Mouse (Mus musculus) testis, adult 2 months (tissue): ENCODE data around the gene Cd5. TPM values are rescaled to one million over a fixed set of nuclear protein-coding genes. Genes with fewer than 3 reads are reported as not detected.

Experiments
- H3K27ac ChIP-seq: fragments of 200-500 bp; 2 replicates; pipeline ENCODE4 v1.5.1; 2012; ENCODE audit warnings: low read depth, low read length; ENCODE audit not compliant: control insufficient read depth, insufficient read depth
- H3K27me3 ChIP-seq: fragments of 200-500 bp; 2 replicates; pipeline ENCODE4 v1.6.1; 2012; ENCODE audit warnings: mild to moderate bottlenecking, low read length, moderate library complexity; ENCODE audit not compliant: control insufficient read depth, insufficient read depth
- H3K36me3 ChIP-seq: fragments of 200-500 bp; 2 replicates; pipeline ENCODE4 v1.6.1; 2012; ENCODE audit warnings: mild to moderate bottlenecking, low read length; ENCODE audit not compliant: control insufficient read depth, insufficient read depth
- H3K4me1 ChIP-seq: fragments of 200-500 bp; 2 replicates; pipeline ENCODE4 v1.6.1; 2012; ENCODE audit warnings: low read length; ENCODE audit not compliant: control insufficient read depth, insufficient read depth
- H3K4me3 ChIP-seq: fragments of 200-500 bp; 2 replicates; pipeline ENCODE4 v1.5.1; 2012; ENCODE audit warnings: low read depth, mild to moderate bottlenecking, low read length, moderate library complexity, mixed read lengths; ENCODE audit not compliant: control insufficient read depth
- CTCF ChIP-seq: fragments of 200-500 bp; IDR thresholded peaks from 2 replicates; pipeline ENCODE4 v1.5.1; 2012; ENCODE audit warnings: low read depth, mild to moderate bottlenecking, inconsistent platforms, low read length, moderate library complexity; ENCODE audit not compliant: control insufficient read depth, insufficient read depth, insufficient replicate concordance
- POLR2A ChIP-seq: fragments of 200-500 bp; IDR thresholded peaks from 2 replicates; pipeline ENCODE4 v1.6.1; 2012; ENCODE audit warnings: low read depth, mild to moderate bottlenecking, inconsistent platforms, low read length, moderate library complexity; ENCODE audit not compliant: control insufficient read depth
- polyA plus RNA-seq: library from polyadenylated mRNA; depleted of rRNA; stranded (reverse); fragments of >200 nt; gene quantifications from 2 replicates; pipeline ENCODE4 v1.2.3, GENCODE M21; 2012

Gene Cd5
- polyA plus RNA-seq, 1 experiment, result 0.06 TPM

DNA sequence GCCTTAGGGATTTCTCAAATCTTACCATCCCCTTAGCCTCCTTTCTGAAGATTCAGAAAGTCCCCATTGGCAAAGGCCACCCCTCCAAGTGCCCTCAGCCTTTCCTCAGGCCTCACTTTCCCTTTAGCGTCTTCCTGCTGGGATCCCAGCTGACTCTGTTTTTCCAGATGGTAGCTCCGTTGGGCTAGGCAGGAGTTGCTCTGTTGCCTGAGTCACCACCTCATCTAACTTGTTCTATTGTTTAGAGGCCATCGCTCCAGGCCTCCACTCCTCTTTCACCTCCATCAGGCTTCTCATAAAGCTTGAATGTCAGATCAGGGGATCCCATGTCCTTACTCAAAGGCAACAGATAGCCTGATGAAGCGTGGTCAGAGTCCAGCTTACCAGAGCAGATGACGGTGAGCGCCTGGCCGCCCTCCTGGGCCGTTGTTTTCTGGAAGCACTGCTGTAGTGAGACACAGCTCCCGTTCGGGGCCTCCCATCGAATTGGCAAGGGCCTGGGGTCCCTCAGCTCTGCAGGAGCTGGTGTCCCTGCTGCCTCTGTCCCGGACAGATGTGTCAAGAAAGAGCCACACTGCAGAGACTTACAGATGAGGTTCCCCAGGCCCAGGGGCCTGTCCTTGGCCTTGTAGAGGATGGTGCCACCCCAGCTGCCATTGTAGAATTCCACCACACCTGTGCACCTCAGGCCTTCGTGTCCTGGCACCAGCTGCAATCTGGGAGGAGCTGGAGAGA, 14.0 kb downstream of the Cd5 start:
- H3K4me3 ChIP-seq, result no peak overlapping the region
- H3K27ac ChIP-seq, result no peak overlapping the region
- H3K27me3 ChIP-seq, result no peaks in the 10 kb centered on the region
- H3K4me1 ChIP-seq, result no peaks in the 10 kb centered on the region
- no peak for TF ChIP-seq CTCF
- no peaks in the 10 kb centered on the region for H3K36me3 ChIP-seq

DNA sequence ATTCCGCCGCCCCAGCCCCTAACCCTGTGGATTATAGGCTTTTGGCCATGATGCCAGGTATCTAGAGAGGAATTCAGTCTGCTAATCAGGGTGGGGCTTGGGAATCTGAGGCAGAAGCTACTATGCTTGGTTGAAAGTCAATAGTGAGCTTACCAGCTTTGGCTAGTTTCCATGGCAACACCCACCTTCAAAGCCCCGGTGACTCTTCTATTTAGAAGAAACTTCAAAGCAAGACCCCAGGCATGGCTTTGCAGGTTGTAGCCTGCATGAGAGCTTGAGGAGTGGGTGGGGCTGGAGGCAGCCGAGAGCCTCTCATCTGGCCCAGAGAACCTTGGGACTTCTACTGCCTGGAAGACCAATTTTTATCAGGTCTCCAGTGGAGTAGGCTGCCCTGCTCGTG, 15.2 kb downstream of the Cd5 start:
- H3K27ac ChIP-seq, result no peak overlapping the region
- H3K27me3 ChIP-seq, result no peaks in the 10 kb centered on the region
- no peak overlapping the region for H3K4me3 ChIP-seq
- TF ChIP-seq CTCF (no peak), POLR2A (no peak)
- H3K4me1 ChIP-seq, result no peaks in the 10 kb centered on the region
- H3K36me3 ChIP-seq, result no peaks in the 10 kb centered on the region

DNA sequence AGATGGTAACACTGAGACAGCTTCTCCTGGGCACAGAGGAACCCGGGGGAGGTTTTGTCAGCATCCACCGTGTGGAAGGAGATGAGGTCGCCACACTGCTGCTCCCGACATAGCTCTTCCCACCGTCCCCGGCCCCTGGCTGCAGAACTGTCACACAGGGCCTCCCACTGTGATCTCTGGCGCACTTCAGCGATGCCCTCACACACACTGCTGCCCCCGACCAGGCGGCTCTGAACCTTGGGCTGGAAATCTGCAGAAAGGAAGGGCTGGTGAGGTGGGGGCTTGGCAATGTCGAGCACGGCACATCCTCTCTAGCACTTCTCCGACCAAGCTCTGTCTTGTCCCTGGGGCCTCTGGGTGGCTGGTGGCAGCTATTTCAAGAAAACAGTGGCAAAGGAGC, 15.7 kb downstream of the Cd5 start:
- no peak for TF ChIP-seq POLR2A
- TF ChIP-seq CTCF, result no peak
- no peaks in the 10 kb centered on the region for H3K36me3 ChIP-seq
- H3K4me1 ChIP-seq, result no peaks in the 10 kb centered on the region
- no peaks in the 10 kb centered on the region for H3K27me3 ChIP-seq
- no peak overlapping the region for H3K4me3 ChIP-seq
- no peak overlapping the region for H3K27ac ChIP-seq

DNA sequence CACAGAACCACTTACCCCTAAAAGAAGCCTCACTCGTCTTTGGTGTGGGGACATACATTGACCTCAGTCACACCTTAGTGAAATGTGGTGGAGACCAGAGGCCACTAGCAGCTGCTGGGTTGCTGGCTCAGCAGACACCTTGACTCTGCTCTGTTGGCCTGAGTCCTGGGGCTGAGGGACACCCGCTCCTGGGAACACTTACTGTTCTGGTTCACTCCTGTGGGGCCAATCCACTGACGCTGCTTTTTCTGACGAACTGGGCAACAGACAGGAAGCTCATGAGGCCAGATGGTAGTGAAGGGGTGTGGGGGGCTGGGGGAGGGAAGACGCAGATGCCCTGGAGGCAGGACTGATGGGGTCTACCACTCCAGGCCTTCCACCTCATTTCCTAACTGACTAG, 17.7 kb downstream of the Cd5 start:
- Histone ChIP-seq H3K4me1 (no peaks in the 10 kb centered on the region), H3K27ac (no peak overlapping the region), H3K36me3 (no peaks in the 10 kb centered on the region), H3K4me3 (no peak overlapping the region), H3K27me3 (no peaks in the 10 kb centered on the region)
- no peak for TF ChIP-seq CTCF
- TF ChIP-seq POLR2A, result no peak

DNA sequence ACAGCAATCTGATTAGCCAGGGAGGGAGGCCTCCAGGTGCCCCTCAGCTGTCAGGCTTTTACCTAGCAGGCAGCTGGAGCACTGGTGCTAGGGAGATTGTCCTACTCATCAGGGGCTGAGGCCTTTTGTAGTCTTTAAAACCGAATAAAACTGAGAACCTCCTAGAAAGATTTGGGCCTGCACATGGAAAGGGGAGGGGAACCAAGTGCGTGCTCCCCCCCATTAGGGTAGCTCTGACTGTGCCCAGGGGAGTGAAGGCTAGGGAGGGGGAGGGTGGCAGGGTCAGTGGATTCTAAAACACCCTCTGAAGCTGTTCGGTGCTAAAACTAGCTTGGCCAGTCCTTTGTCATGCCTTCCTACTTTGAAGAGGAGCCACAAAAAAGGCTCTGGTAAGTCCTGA, 18.3 kb downstream of the Cd5 start:
- no peak overlapping the region for H3K27ac ChIP-seq
- H3K27me3 ChIP-seq, result no peaks in the 10 kb centered on the region
- TF ChIP-seq POLR2A (no peak), CTCF (no peak)
- no peaks in the 10 kb centered on the region for H3K36me3 ChIP-seq
- H3K4me3 ChIP-seq, result no peak overlapping the region
- H3K4me1 ChIP-seq, result no peaks in the 10 kb centered on the region

DNA sequence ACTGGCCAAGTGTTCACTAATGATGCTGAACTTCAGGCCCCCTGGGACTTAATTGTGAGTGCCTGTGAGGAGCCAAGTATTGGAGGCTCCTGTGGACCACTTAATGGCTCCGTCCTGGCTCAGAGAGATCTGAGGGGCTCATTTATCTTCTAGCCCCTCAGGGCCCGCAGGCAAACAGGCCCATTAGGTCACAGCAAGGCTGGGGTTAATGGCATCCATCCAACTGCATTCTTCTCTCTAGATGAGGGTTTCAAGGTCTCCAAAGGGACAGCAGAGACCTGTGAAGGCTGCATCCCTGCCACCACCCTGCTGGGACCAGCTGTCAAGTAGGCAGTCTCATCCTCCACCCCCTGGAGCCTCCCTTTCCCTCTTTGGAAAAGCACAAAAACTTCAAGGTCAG, 19.1 kb downstream of the Cd5 start:
- H3K27me3 ChIP-seq, result no peaks in the 10 kb centered on the region
- no peak overlapping the region for H3K27ac ChIP-seq
- TF ChIP-seq POLR2A, result no peak
- TF ChIP-seq CTCF, result no peak

DNA sequence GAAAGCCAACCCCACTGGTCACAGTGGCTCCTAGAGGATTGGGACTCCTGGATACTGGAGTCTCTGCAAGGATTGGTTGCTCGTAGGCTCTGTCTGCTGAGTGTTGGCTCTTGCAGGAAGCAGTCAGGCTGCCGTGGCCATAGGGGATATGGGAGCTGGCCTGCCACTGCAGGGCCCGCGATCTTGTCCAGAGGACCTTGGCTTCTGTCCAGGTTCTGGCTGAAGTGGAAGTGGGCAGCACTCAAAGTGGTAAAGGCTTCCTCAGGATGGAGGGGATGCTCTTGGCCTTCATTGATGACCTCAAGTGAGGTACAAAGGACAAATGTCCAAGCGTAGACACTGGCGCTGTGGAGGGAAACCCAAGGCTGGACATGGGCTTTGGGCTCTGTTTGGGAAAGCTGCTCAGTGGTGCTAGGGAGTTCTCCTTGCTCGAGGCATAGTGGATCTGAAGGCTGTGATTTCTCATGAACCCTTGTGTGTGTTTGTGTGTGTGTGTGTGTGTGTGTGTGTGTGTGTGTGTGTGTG, 20.5 kb downstream of the Cd5 start:
- H3K27ac ChIP-seq, result no peak overlapping the region
- H3K4me3 ChIP-seq, result no peak overlapping the region
- TF ChIP-seq POLR2A (no peak), CTCF (no peak)
- H3K36me3 ChIP-seq, result no peaks in the 10 kb centered on the region
- H3K4me1 ChIP-seq, result no peaks in the 10 kb centered on the region
- no peaks in the 10 kb centered on the region for H3K27me3 ChIP-seq

More for the DNA sequence above, 19.1 kb downstream of the Cd5 start:
- no peaks in the 10 kb centered on the region for H3K36me3 ChIP-seq
- no peak overlapping the region for H3K4me3 ChIP-seq
- no peaks in the 10 kb centered on the region for H3K4me1 ChIP-seq
